Mouse (Mus musculus) limb, embryonic 14.5 days (tissue): ENCODE measurements around the gene Atp11a. TPM values are rescaled to one million over a fixed set of nuclear protein-coding genes. Genes with fewer than 3 reads are reported as not detected.

ENCODE experiments used
- ATAC-seq: fragments of 200-750 bp; cut with Nextera tagmentation; 2 replicates; pipeline ENCODE4 v1.8.0; 2017; ENCODE audit warnings: low read depth, moderate number of reproducible peaks, moderate TSS enrichment; ENCODE audit not compliant: low FRiP score
- DNase-seq: peaks from one replicate; pipeline ENCODE4 v3.0.0-alpha.2; 2015; ENCODE audit warnings: low spot score
- H3K27ac ChIP-seq: fragments of 300-500 bp; sonication (generic); replicated peaks from 2 replicates; pipeline ENCODE4 v1.5.1; 2014; ENCODE audit warnings: low read depth, mild to moderate bottlenecking, low read length, moderate library complexity, mixed read lengths
- H3K27me3 ChIP-seq: fragments of 300-500 bp; sonication (generic); 2 replicates; pipeline ENCODE4 v1.6.1; 2014; ENCODE audit warnings: low read length, mixed read lengths; ENCODE audit not compliant: control insufficient read depth, insufficient read depth
- H3K36me3 ChIP-seq: fragments of 300-500 bp; sonication (generic); 2 replicates; pipeline ENCODE4 v1.6.1; 2014; ENCODE audit warnings: mild to moderate bottlenecking, low read length, moderate library complexity, mixed read lengths; ENCODE audit not compliant: control insufficient read depth, insufficient read depth
- H3K4me1 ChIP-seq: fragments of 300-500 bp; sonication (generic); 2 replicates; pipeline ENCODE4 v1.6.1; 2014; ENCODE audit warnings: antibody characterized with exemption, low read length, mixed read lengths; ENCODE audit not compliant: control insufficient read depth, insufficient read depth
- H3K4me2 ChIP-seq: fragments of 300-500 bp; sonication (generic); replicated peaks from 2 replicates; pipeline ENCODE4 v1.6.1; 2014; ENCODE audit warnings: low read depth, mild to moderate bottlenecking, low read length, moderate library complexity; ENCODE audit not compliant: severe bottlenecking
- H3K4me3 ChIP-seq: fragments of 300-500 bp; sonication (generic); replicated peaks from 2 replicates; pipeline ENCODE4 v1.5.1; 2014; ENCODE audit warnings: low read length
- H3K9ac ChIP-seq: fragments of 300-500 bp; sonication (generic); 2 replicates; pipeline ENCODE4 v1.6.1; 2014; ENCODE audit warnings: mild to moderate bottlenecking, low read depth, low read length, moderate library complexity; ENCODE audit not compliant: severe bottlenecking
- H3K9me3 ChIP-seq: fragments of 300-500 bp; sonication (generic); 2 replicates; pipeline ENCODE4 v1.6.1; 2016; ENCODE audit warnings: low read length; ENCODE audit not compliant: control insufficient read depth
- POLR2A ChIP-seq: fragments of 200-500 bp; IDR thresholded peaks from 2 replicates; pipeline ENCODE4 v1.8.0; 2012; ENCODE audit warnings: inconsistent platforms, mild to moderate bottlenecking, moderate library complexity, borderline replicate concordance; ENCODE audit not compliant: insufficient read depth, insufficient read length; ENCODE audit errors: extremely low read depth
- WGBS: fragments of 180-500 bp; shearing (Covaris S2); extraction: QIAGEN DNeasy Blood & Tissue Kit; methylation state at CpG from one replicate; pipeline ENCODE4 v1.1.7; 2014; 5-methylcytosine and 5-hydroxymethylcytosine counted together
- polyA plus RNA-seq, 2 experiments: library from polyadenylated mRNA; depleted of rRNA in 1 of 2; stranded (reverse) in 1 of 2; unstranded in 1 of 2; fragments of >200 nt; fragmentation: Nextera tagmentation in 1 of 2; extraction: Ambion mirVana in 1 of 2; gene quantifications; 2 replicates each; pipeline versions ENCODE4 v1.2.1 to v1.2.3; 2012 to 2014

Gene Atp11a
- polyA plus RNA-seq, 2 experiments = 26.0 to 81.8 TPM

GRCm38 (mm10) chr8:12788695-12789094 is 31.9 kb downstream of the Atp11a start:
- no peak for ATAC-seq
- DNase-seq = no peak
- Histone ChIP-seq H3K9me3 (no peaks in the 10 kb centered on the region), H3K36me3 (no peaks in the 10 kb centered on the region), H3K27me3 (no peaks in the 10 kb centered on the region), H3K4me1 (no peaks in the 10 kb centered on the region), H3K4me2 (no peak overlapping the region), H3K4me3 (no peak overlapping the region), H3K27ac (no peak overlapping the region), H3K9ac (no peak overlapping the region)
- WGBS = 84% methylated on average over 9 of the region's 9 CpGs
- no peak for TF ChIP-seq POLR2A

- ATAC-seq = no peak
- no peak overlapping the region for H3K9ac ChIP-seq
Observed at GRCm38 (mm10) chr8:12795011-12795671, 38.3 kb downstream of the Atp11a start.

DNA sequence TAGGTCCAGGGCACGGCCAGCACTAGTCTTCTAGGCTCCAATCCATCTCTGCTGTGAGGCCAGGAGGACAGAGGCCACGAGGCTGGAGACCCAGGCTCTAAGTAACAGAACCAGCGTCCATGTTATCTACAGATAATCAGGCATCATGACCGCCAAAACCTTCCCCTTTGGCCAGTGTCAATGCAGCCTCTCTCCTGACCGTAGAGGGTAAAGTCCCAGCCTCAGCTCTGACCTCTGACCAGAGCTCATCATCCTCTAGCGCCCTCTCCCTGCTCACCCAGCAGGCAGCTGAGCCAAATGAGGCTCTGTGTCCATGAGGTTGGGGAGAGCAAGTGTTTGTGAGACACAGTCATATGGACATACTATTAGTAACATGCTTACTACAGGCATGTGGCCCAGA is 42.3 kb downstream of the Atp11a start:
- Histone ChIP-seq H3K4me1 (no peaks in the 10 kb centered on the region; the same call in none of the 2 replicates), H3K9me3 (no peaks in the 10 kb centered on the region), H3K4me3 (no peak overlapping the region), H3K4me2 (no peak overlapping the region), H3K9ac (no peak overlapping the region), H3K27me3 (no peaks in the 10 kb centered on the region), H3K36me3 (no peaks in the 10 kb centered on the region), H3K27ac (no peak overlapping the region)
- TF ChIP-seq POLR2A = no peak
- WGBS = 75% methylated on average over 6 of the region's 6 CpGs
- ATAC-seq (no peak), DNase-seq (no peak)

More at GRCm38 (mm10) chr8:12795011-12795671, 38.3 kb downstream of the Atp11a start:
- 88% methylated on average over 5 of the region's 5 CpGs for WGBS
- Histone ChIP-seq H3K27me3 (no peaks in the 10 kb centered on the region), H3K36me3 (no peaks in the 10 kb centered on the region), H3K4me1 (no peaks in the 10 kb centered on the region; the same call in 1 of the 2 replicates), H3K4me3 (no peak overlapping the region), H3K4me2 (no peak overlapping the region), H3K9me3 (no peaks in the 10 kb centered on the region), H3K27ac (no peak overlapping the region)
- no peak for TF ChIP-seq POLR2A
- no peak for DNase-seq

- TF ChIP-seq POLR2A = no peak
- ATAC-seq (no peak), DNase-seq (no peak)
- Histone ChIP-seq H3K9me3 (no peaks in the 10 kb centered on the region), H3K27me3 (no peaks in the 10 kb centered on the region), H3K36me3 (no peaks in the 10 kb centered on the region), H3K4me2 (no peak overlapping the region), H3K4me1 (no peaks in the 10 kb centered on the region; the same call in none of the 2 replicates), H3K27ac (no peak overlapping the region), H3K9ac (no peak overlapping the region), H3K4me3 (no peak overlapping the region)
- WGBS = 72% methylated on average over 6 of the region's 6 CpGs
Observed at GRCm38 (mm10) chr8:12799832-12800231, 43.0 kb downstream of the Atp11a start.

- DNase-seq (no peak), ATAC-seq (no peak)
- no peak for TF ChIP-seq POLR2A
- Histone ChIP-seq H3K36me3 (no peaks in the 10 kb centered on the region), H3K27ac (no peak overlapping the region), H3K27me3 (no peaks in the 10 kb centered on the region), H3K4me1 (no peaks in the 10 kb centered on the region; the same call in none of the 2 replicates), H3K4me3 (no peak overlapping the region), H3K9ac (no peak overlapping the region), H3K4me2 (no peak overlapping the region), H3K9me3 (no peaks in the 10 kb centered on the region)
- WGBS = 55% methylated on average over 2 of the region's 2 CpGs
Observed at GRCm38 (mm10) chr8:12800246-12800645, 43.4 kb downstream of the Atp11a start.
